ENCODE assay signal across 33 mouse cellular contexts in the genomic region with DNA sequence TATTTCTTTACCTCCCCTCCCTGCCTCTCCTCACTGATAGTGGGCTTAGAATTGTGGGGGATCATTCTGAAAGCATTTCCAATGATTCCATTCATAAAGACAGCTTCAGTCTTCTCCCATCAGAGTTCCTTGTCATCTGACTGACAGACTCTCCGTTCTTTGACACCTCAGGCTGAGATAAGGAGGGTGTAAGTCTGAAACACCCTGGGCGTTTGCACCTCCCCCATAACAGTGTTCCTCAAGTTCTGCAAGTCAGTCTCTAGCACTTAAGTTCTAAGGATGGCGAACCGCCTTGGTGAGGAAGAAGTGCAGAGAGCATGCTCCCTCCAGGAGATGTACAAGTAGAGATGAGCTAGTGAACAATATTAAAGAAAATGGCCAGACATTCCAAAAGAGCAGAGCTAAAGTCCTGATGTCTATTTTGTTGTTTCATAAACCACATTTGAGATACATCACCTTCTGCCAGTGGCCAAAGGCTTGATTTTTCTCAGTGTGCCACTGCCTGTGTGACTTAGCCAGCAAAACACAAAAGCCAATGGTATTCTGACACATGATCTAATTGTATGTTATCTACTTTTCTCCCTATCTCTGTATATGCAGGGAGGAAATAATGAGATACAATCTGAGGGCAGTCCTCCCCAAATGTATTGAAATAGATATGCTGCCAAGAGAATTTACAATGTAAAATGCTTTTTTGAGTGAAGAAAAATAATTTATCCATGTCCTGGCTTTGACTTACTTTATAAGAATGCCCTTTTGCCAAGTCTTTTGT.
A peak's percentile ranks its signal among the peaks of the same experiment; 100 is the strongest.
DNase-seq lines count a peak whose midpoint lies in the region; ATAC-seq and TF ChIP-seq lines count a peak whose summit lies in the region.
"Had no signal": no experiment of that assay in that cellular context is flagged by ENCODE, and none has a peak within 500 bp of the region (broad histone marks: within the 10 kb centered on the region; RNA-seq: fewer than 3 reads in every experiment).

No protein-coding gene starts in this region.

- intact Hi-C loops in heart, postnatal 25 days (cut with DNase I), result no loop called here

- H3K27me3 ChIP-seq in MEL (ENCODE audit: control insufficient read depth in 1 of 2, insufficient read depth in 2 of 2, low read length in 2 of 2), result no peaks in the 10 kb centered on the region; a peak in 1 of 4 replicates
- no peaks in the 10 kb centered on the region for H3K27me3 ChIP-seq in liver, embryonic 13.5 days
- no peaks in the 10 kb centered on the region for H3K27me3 ChIP-seq in midbrain, embryonic 11.5 days (ENCODE audit: control insufficient read depth, insufficient read depth, low read length)
- H3K27me3 ChIP-seq: forebrain, embryonic 13.5 days; heart, embryonic 15.5 days; hindbrain, embryonic 12.5 days; intestine, embryonic 15.5 days; limb, embryonic 12.5 days; neural tube, embryonic 13.5 days had no signal

- no peak overlapping the region for H3K9ac ChIP-seq in MEL (ENCODE audit: control insufficient read depth, low read depth, low read length, poor library complexity, severe bottlenecking)
- H3K9ac ChIP-seq in liver, embryonic 13.5 days, result no peak overlapping the region
- H3K9ac ChIP-seq in midbrain, embryonic 11.5 days (ENCODE audit: low read length), result no peak overlapping the region
- H3K9ac ChIP-seq: forebrain, embryonic 13.5 days; heart, embryonic 15.5 days; hindbrain, embryonic 12.5 days; intestine, embryonic 15.5 days; limb, embryonic 12.5 days; neural tube, embryonic 13.5 days had no signal

- no peak for TF ChIP-seq RAD21 in MEL (IDR thresholded peaks at IDR 0.05; ENCODE audit: low read depth, low read length)

- no peak overlapping the region for H3K4me2 ChIP-seq in liver, embryonic 13.5 days
- H3K4me2 ChIP-seq in midbrain, embryonic 11.5 days, result no peak overlapping the region
- H3K4me2 ChIP-seq: forebrain, embryonic 13.5 days; heart, embryonic 15.5 days; hindbrain, embryonic 12.5 days; intestine, embryonic 15.5 days; limb, embryonic 12.5 days; neural tube, embryonic 13.5 days had no signal

- TF ChIP-seq CTCF in MEL (IDR thresholded peaks at IDR 0.05 in 2 of 3, conservative IDR thresholded peaks at IDR 0.05 in 1 of 3; ENCODE audit: control insufficient read depth in 1 of 3, insufficient read depth in 1 of 3, low read depth in 2 of 3, low read length in 3 of 3, poor library complexity in 1 of 3, severe bottlenecking in 1 of 3), result no peak

- H3K36me3 ChIP-seq in MEL (ENCODE audit: control insufficient read depth in 1 of 2, insufficient read depth in 2 of 2, low read length in 2 of 2), result peaks cover 0 to 21% of the 10 kb centered on the region in 2 experiments; a peak in 2 of 4 replicates
- H3K36me3 ChIP-seq in liver, embryonic 13.5 days, result no peaks in the 10 kb centered on the region
- H3K36me3 ChIP-seq in midbrain, embryonic 11.5 days (ENCODE audit: control insufficient read depth, insufficient read depth, low read length), result no peaks in the 10 kb centered on the region
- H3K36me3 ChIP-seq: hindbrain, embryonic 12.5 days; intestine, embryonic 15.5 days; limb, embryonic 12.5 days; midbrain, embryonic 10.5 days; neural tube, embryonic 13.5 days had no signal

- peaks cover 12 to 19% of the 10 kb centered on the region in 2 experiments for H3K4me1 ChIP-seq in MEL (ENCODE audit: control insufficient read depth in 1 of 2, insufficient read depth in 2 of 2, low read length in 2 of 2)
- peaks cover 15% of the 10 kb centered on the region for H3K4me1 ChIP-seq in liver, embryonic 13.5 days (replicated peaks)
- H3K4me1 ChIP-seq in midbrain, embryonic 11.5 days (ENCODE audit: control insufficient read depth, insufficient read depth, low read length), result peaks cover 6% of the 10 kb centered on the region
- H3K4me1 ChIP-seq: intestine, embryonic 15.5 days; limb, embryonic 12.5 days had no signal

- ATAC-seq in liver, embryonic 13.5 days (ENCODE audit: low read depth), result peak; percentile 80
- ATAC-seq in megakaryocyte-erythroid progenitor cell, adult 5-6 weeks (replicated peaks; ENCODE audit: low FRiP score, low TSS enrichment, poor library complexity, severe bottlenecking), result peak; percentile 83
- no peak for ATAC-seq in midbrain, embryonic 11.5 days (ENCODE audit: low FRiP score)
- ATAC-seq: activated CD4-positive, CD25-positive, alpha-beta regulatory T cell, adult 4 months; forebrain, embryonic 13.5 days; hindbrain, postnatal 0 days; intestine, embryonic 15.5 days had no signal

- WGBS in liver, embryonic 13.5 days (ENCODE audit: insufficient replicate concordance), result 32% methylated on average over 4 of the region's 4 CpGs
- 84% methylated on average over 4 of the region's 4 CpGs for WGBS in midbrain, embryonic 11.5 days

- no peaks in the 10 kb centered on the region for H3K79me2 ChIP-seq in MEL (ENCODE audit: control insufficient read depth, insufficient read depth, low read length, poor library complexity)

- DNase-seq in heart, adult 11 months, result peak; percentile 84
- DNase-seq in heart, postnatal 25 days (ENCODE audit: low spot score), result no peak
- peak; percentile 50 for DNase-seq in MEL (ENCODE audit: low read depth, low spot score)
- DNase-seq in liver, embryonic 13.5 days, result no peak
- DNase-seq in cerebellum, adult 11 months, result no peak
- no peak for DNase-seq in midbrain, embryonic 11.5 days (ENCODE audit: low spot score, missing footprints)
- no peak for DNase-seq in adrenal gland, postnatal 25 days
- DNase-seq: adrenal gland, adult 8-10 months; cerebellum, adult 2 months; cerebellum, postnatal 14 days; gastrocnemius, postnatal 10 days; heart, postnatal 36 days; kidney, adult 2 months; kidney, postnatal 10 days; layer of hippocampus, postnatal 36 days; lung, adult 2 months; right cerebral cortex, postnatal 4 days; thymus, adult 18-20 months; thymus, postnatal 25 days had no signal

- peak in 1 of 2 experiments; percentile 54; a peak in 1 of 4 replicates for TF ChIP-seq EP300 in MEL (IDR thresholded peaks at IDR 0.05; ENCODE audit: low read depth in 1 of 2, low read length in 2 of 2)

- TF ChIP-seq POLR2A in MEL (IDR thresholded peaks at IDR 0.05; ENCODE audit: control insufficient read depth in 1 of 2, insufficient read depth in 1 of 2, low read depth in 1 of 2, low read length in 2 of 2, poor library complexity in 1 of 2), result no peak

- H3K9me3 ChIP-seq in MEL (replicated peaks; ENCODE audit: insufficient read depth, low read length), result no peaks in the 10 kb centered on the region
- H3K9me3 ChIP-seq in liver, embryonic 13.5 days (replicated peaks), result no peaks in the 10 kb centered on the region
- H3K9me3 ChIP-seq in midbrain, embryonic 11.5 days (ENCODE audit: control insufficient read depth, low read length), result no peaks in the 10 kb centered on the region
- H3K9me3 ChIP-seq: forebrain, embryonic 13.5 days; heart, embryonic 10.5 days; heart, embryonic 15.5 days; hindbrain, embryonic 12.5 days; intestine, embryonic 15.5 days; limb, embryonic 12.5 days; midbrain, embryonic 10.5 days; neural tube, embryonic 13.5 days had no signal

- peak overlapping the region in 1 of 2 experiments; percentile 12; a peak in 1 of 4 replicates for H3K4me3 ChIP-seq in MEL (ENCODE audit: control insufficient read depth in 1 of 2, insufficient read depth in 1 of 2, low read depth in 2 of 2, low read length in 2 of 2)
- H3K4me3 ChIP-seq in liver, embryonic 13.5 days (replicated peaks), result no peak overlapping the region
- H3K4me3 ChIP-seq in midbrain, embryonic 11.5 days (ENCODE audit: low read depth, low read length), result no peak overlapping the region
- H3K4me3 ChIP-seq: erythroblast, embryonic 14.5 days; forebrain, embryonic 13.5 days; heart, embryonic 10.5 days; heart, embryonic 15.5 days; hindbrain, embryonic 12.5 days; intestine, embryonic 15.5 days; limb, embryonic 12.5 days; midbrain, embryonic 10.5 days; neural tube, embryonic 13.5 days had no signal

- H3K27ac ChIP-seq in MEL (ENCODE audit: control insufficient read depth, low read depth, low read length), result peak overlapping the region; percentile 16; the same call in 1 of the 2 replicates
- H3K27ac ChIP-seq in liver, embryonic 13.5 days, result no peak overlapping the region
- H3K27ac ChIP-seq in midbrain, embryonic 11.5 days (ENCODE audit: low read depth, low read length), result no peak overlapping the region
- H3K27ac ChIP-seq: forebrain, embryonic 13.5 days; heart, embryonic 10.5 days; heart, embryonic 15.5 days; hindbrain, embryonic 12.5 days; hindbrain, postnatal 0 days; intestine, embryonic 15.5 days; limb, embryonic 12.5 days; macrophage; midbrain, embryonic 10.5 days; neural tube, embryonic 13.5 days; stomach, postnatal 0 days had no signal

TF ChIP-seq in MEL, 35 proteins besides CTCF, POLR2A, EP300 and RAD21:
- peak; percentile 42; the same call in 1 of the 2 replicates for TF ChIP-seq TCF12 (IDR thresholded peaks at IDR 0.05; ENCODE audit: low read depth, low read length)
- TF ChIP-seq BHLHE40 (IDR thresholded peaks at IDR 0.05; ENCODE audit: borderline replicate concordance, low read depth, low read length), result no peak
- no peak for TF ChIP-seq ZKSCAN1 (IDR thresholded peaks at IDR 0.05; ENCODE audit: low read depth, low read length)
- TF ChIP-seq MEF2A (IDR thresholded peaks at IDR 0.05; ENCODE audit: extremely low read depth, insufficient replicate concordance, low read depth, low read length, poor library complexity, severe bottlenecking), result no peak
- TF ChIP-seq GATA1 (IDR thresholded peaks at IDR 0.05; ENCODE audit: low read depth, low read length), result peak; percentile 50
- TF ChIP-seq TBP (IDR thresholded peaks at IDR 0.05; ENCODE audit: low read depth, low read length), result no peak
- TF ChIP-seq HCFC1 (IDR thresholded peaks at IDR 0.05; ENCODE audit: low read depth, low read length), result no peak
- TF ChIP-seq MAFK (IDR thresholded peaks at IDR 0.05; ENCODE audit: borderline replicate concordance, low read depth, low read length), result no peak
- no peak for TF ChIP-seq E2F4 (IDR thresholded peaks at IDR 0.05; ENCODE audit: borderline replicate concordance, low read depth, low read length)
- no peak for TF ChIP-seq UBTF (IDR thresholded peaks at IDR 0.05; ENCODE audit: borderline replicate concordance, insufficient read depth, low read depth, low read length)
TF ChIP-seq in MEL: peak in this region for 2.

Comparison
In these comparisons a context has a peak if more than half of its experiments do, and no peak if none do; other contexts are left out.
1. DNase-seq: peak in heart, adult 11 months (single experiment) and MEL (single experiment); none in heart, postnatal 25 days (single experiment), liver, embryonic 13.5 days (single experiment), cerebellum, adult 11 months (single experiment), midbrain, embryonic 11.5 days (single experiment) and adrenal gland, postnatal 25 days (single experiment).